Mouse (Mus musculus) forebrain, embryonic 14.5 days (tissue): ENCODE measurements around the gene Hoxa2. TPM values are rescaled to one million over a fixed set of nuclear protein-coding genes. Genes with fewer than 3 reads are reported as not detected.

Experiments used
- ATAC-seq: fragments of 200-750 bp; cut with Nextera tagmentation; 2 replicates; pipeline ENCODE4 v1.8.0; 2017; ENCODE audit warnings: mild to moderate bottlenecking, moderate library complexity
- DNase-seq: peaks from one replicate; pipeline ENCODE4 v3.0.0-alpha.2; 2015; ENCODE audit warnings: low spot score
- H3K27ac ChIP-seq: fragments of 300-500 bp; sonication (generic); 2 replicates; pipeline ENCODE4 v1.5.1; 2014; ENCODE audit warnings: low read depth, mild to moderate bottlenecking, control low read depth, low read length, moderate library complexity
- H3K27me3 ChIP-seq: fragments of 300-500 bp; sonication (generic); replicated peaks from 2 replicates; pipeline ENCODE4 v1.6.1; 2014; ENCODE audit warnings: low read length, control low read depth, mixed read lengths; ENCODE audit not compliant: control insufficient read depth, insufficient read depth
- H3K36me3 ChIP-seq: fragments of 300-500 bp; sonication (generic); 2 replicates; pipeline ENCODE4 v1.6.1; 2014; ENCODE audit warnings: low read length, control low read depth; ENCODE audit not compliant: control insufficient read depth, insufficient read depth
- H3K4me1 ChIP-seq: fragments of 300-500 bp; sonication (generic); 2 replicates; pipeline ENCODE4 v1.6.1; 2014; ENCODE audit warnings: antibody characterized with exemption, low read length, control low read depth; ENCODE audit not compliant: control insufficient read depth, insufficient read depth
- H3K4me2 ChIP-seq: fragments of 300-500 bp; sonication (generic); 2 replicates; pipeline ENCODE4 v1.6.1; 2014; ENCODE audit warnings: mild to moderate bottlenecking, control low read depth, low read length
- H3K4me3 ChIP-seq: fragments of 300-500 bp; sonication (generic); 2 replicates; pipeline ENCODE4 v1.5.1; 2014; ENCODE audit warnings: low read depth, low read length, control low read depth
- H3K9ac ChIP-seq: fragments of 300-500 bp; sonication (generic); 2 replicates; pipeline ENCODE4 v1.6.1; 2014; ENCODE audit warnings: mild to moderate bottlenecking, low read length, control low read depth, moderate library complexity
- H3K9me3 ChIP-seq: fragments of 300-500 bp; sonication (generic); replicated peaks from 2 replicates; pipeline ENCODE4 v1.6.1; 2016; ENCODE audit warnings: low read length, control low read depth, mixed read lengths; ENCODE audit not compliant: control insufficient read depth
- WGBS: fragments of 180-500 bp; shearing (Covaris S2); extraction: QIAGEN DNeasy Blood & Tissue Kit; methylation state at CpG from one replicate; pipeline ENCODE4 v1.1.7; 2014; 5-methylcytosine and 5-hydroxymethylcytosine counted together
- polyA plus RNA-seq: library from polyadenylated mRNA; unstranded; fragments of >200 nt; fragmentation: Nextera tagmentation; extraction: Ambion mirVana; gene quantifications from 2 replicates; pipeline ENCODE4 v1.2.1, GENCODE M21; 2014

The Hoxa2 gene
- polyA plus RNA-seq, 1 experiment from 2014 or later, result not detected

GRCm38 (mm10) chr6:52170166-52170897, 5.7 kb upstream of the Hoxa2 start:
- no peak overlapping the region for H3K4me3 ChIP-seq
- ATAC-seq (no peak), DNase-seq (no peak)
- peaks cover 96% of the 10 kb centered on the region for H3K27me3 ChIP-seq
- no peaks in the 10 kb centered on the region for H3K9me3 ChIP-seq
- under 1% methylated on average over 40 of the region's 40 CpGs for WGBS
- no peak overlapping the region for H3K4me2 ChIP-seq
- H3K9ac ChIP-seq, result no peak overlapping the region
- H3K36me3 ChIP-seq, result no peaks in the 10 kb centered on the region
- no peak overlapping the region for H3K27ac ChIP-seq
- H3K4me1 ChIP-seq, result no peaks in the 10 kb centered on the region

GRCm38 (mm10) chr6:52169499-52170165, 5.0 kb upstream of the Hoxa2 start:
- DNase-seq, result no peak
- Histone ChIP-seq H3K9me3 (no peaks in the 10 kb centered on the region), H3K27me3 (peaks cover 96% of the 10 kb centered on the region), H3K4me2 (no peak overlapping the region), H3K36me3 (no peaks in the 10 kb centered on the region), H3K9ac (no peak overlapping the region), H3K27ac (no peak overlapping the region), H3K4me1 (no peaks in the 10 kb centered on the region), H3K4me3 (no peak overlapping the region)
- ATAC-seq, result no peak
- WGBS, result 3% methylated on average over 16 of the region's 16 CpGs

GRCm38 (mm10) chr6:52168191-52169055, 3.8 kb upstream of the Hoxa2 start:
- WGBS, result 1% methylated on average over 42 of the region's 42 CpGs
- Histone ChIP-seq H3K27me3 (peaks cover 96% of the 10 kb centered on the region), H3K36me3 (no peaks in the 10 kb centered on the region), H3K4me2 (no peak overlapping the region), H3K9ac (no peak overlapping the region), H3K4me1 (no peaks in the 10 kb centered on the region), H3K9me3 (no peaks in the 10 kb centered on the region), H3K27ac (no peak overlapping the region), H3K4me3 (no peak overlapping the region)
- DNase-seq, result peak; percentile 49
- no peak for ATAC-seq

- H3K36me3 ChIP-seq, result no peaks in the 10 kb centered on the region
- H3K4me3 ChIP-seq, result no peak overlapping the region
- H3K4me1 ChIP-seq, result no peaks in the 10 kb centered on the region
- ATAC-seq (no peak), DNase-seq (no peak)
- H3K9me3 ChIP-seq, result no peaks in the 10 kb centered on the region
- under 1% methylated on average over 14 of the region's 14 CpGs for WGBS
- peaks cover 96% of the 10 kb centered on the region for H3K27me3 ChIP-seq
- no peak overlapping the region for H3K4me2 ChIP-seq
- no peak overlapping the region for H3K9ac ChIP-seq
- H3K27ac ChIP-seq, result no peak overlapping the region
Observed at GRCm38 (mm10) chr6:52167736-52168161, 3.1 kb upstream of the Hoxa2 start.

- Histone ChIP-seq H3K9me3 (no peaks in the 10 kb centered on the region), H3K9ac (no peak overlapping the region), H3K36me3 (no peaks in the 10 kb centered on the region), H3K4me1 (no peaks in the 10 kb centered on the region), H3K4me2 (no peak overlapping the region), H3K4me3 (no peak overlapping the region), H3K27me3 (peaks cover 95% of the 10 kb centered on the region), H3K27ac (no peak overlapping the region)
- WGBS, result 3% methylated on average over 1 of the region's 1 CpGs
- no peak for DNase-seq
- ATAC-seq, result no peak
Observed at GRCm38 (mm10) chr6:52167176-52167575, 2.5 kb upstream of the Hoxa2 start.

GRCm38 (mm10) chr6:52166431-52167077, 1.9 kb upstream of the Hoxa2 start:
- Histone ChIP-seq H3K9ac (no peak overlapping the region), H3K27me3 (peaks cover 95% of the 10 kb centered on the region)
- ATAC-seq, result no peak

GRCm38 (mm10) chr6:52165441-52166370, 1.1 kb upstream of the Hoxa2 start:
- under 1% methylated on average over 28 of the region's 28 CpGs for WGBS
- Histone ChIP-seq H3K9me3 (no peaks in the 10 kb centered on the region), H3K27me3 (peaks cover 92% of the 10 kb centered on the region), H3K4me1 (no peaks in the 10 kb centered on the region), H3K9ac (no peak overlapping the region), H3K4me3 (no peak overlapping the region), H3K36me3 (no peaks in the 10 kb centered on the region), H3K4me2 (no peak overlapping the region), H3K27ac (no peak overlapping the region)
- DNase-seq (no peak), ATAC-seq (no peak)

More at GRCm38 (mm10) chr6:52166431-52167077, 1.9 kb upstream of the Hoxa2 start:
- H3K4me1 ChIP-seq, result no peaks in the 10 kb centered on the region
- H3K27ac ChIP-seq, result no peak overlapping the region
- no peaks in the 10 kb centered on the region for H3K36me3 ChIP-seq
- no peak for DNase-seq
- H3K9me3 ChIP-seq, result no peaks in the 10 kb centered on the region
- WGBS, result 3% methylated on average over 4 of the region's 4 CpGs
- no peak overlapping the region for H3K4me2 ChIP-seq
- no peak overlapping the region for H3K4me3 ChIP-seq
